Mouse (Mus musculus): ENCODE data around the gene Olfr427.

DNA sequence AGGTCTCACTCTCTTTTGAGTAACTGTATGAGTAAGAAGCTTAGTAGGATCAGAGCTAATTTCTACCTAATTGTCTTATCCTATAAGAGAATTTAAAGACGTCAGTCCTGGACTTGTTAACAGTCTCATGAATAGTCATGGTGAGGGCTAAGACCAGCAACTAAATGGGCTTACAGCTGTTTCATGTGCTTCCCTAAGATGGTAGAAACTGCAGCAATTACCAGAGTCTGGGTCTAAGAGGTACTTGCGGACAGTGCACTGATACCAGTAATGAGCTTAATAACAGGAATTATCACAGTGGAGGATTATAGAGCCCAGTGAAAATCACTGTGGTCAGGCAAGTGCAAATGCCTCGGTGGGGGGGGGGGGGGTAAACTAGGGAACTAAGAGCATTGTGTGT, 35.3 kb downstream of the Olfr427 start:
- TF ChIP-seq POLR2A (IDR thresholded peaks at IDR 0.05; ENCODE audit: borderline replicate concordance, insufficient read depth, low read length) (no peak), CTCF (IDR thresholded peaks at IDR 0.05; ENCODE audit: borderline replicate concordance, insufficient read depth, low read depth, low read length) (no peak)

Measured in cerebellum, adult 2 months (tissue).